Mouse (Mus musculus): ENCODE results near the gene Gemin4.
"Not testable (repeated sequence)": the region's sequence is repeated elsewhere in the genome, so short reads cannot be mapped to it uniquely, and the experiment has no call there.

Gemin4 gene

GRCm38 (mm10) chr11:76216681-76217389 lies 629 bp downstream of the Gemin4 start:
- in situ Hi-C loops (cut with MboI; ENCODE audit: unreplicated experiment in 2 of 2) = no loop called here

- in situ Hi-C loops (cut with MboI; ENCODE audit: unreplicated experiment in 2 of 2) = no loop called here
Measured at GRCm38 (mm10) chr11:76216049-76216540, 1.4 kb downstream of the Gemin4 start.

GRCm38 (mm10) chr11:76215011-76215410 lies 2.5 kb downstream of the Gemin4 start:
- in situ Hi-C loops (cut with MboI; ENCODE audit: unreplicated experiment in 2 of 2) = no loop called here

- in situ Hi-C loops (cut with MboI; ENCODE audit: unreplicated experiment in 2 of 2) = no loop called here
Measured at GRCm38 (mm10) chr11:76213841-76214240, 3.6 kb downstream of the Gemin4 start.

GRCm38 (mm10) chr11:76211595-76211994 lies 5.9 kb downstream of the Gemin4 start:
- in situ Hi-C loops (cut with MboI; ENCODE audit: unreplicated experiment in 2 of 2) = not testable (repeated sequence)

GRCm38 (mm10) chr11:76210228-76210985 lies 7.1 kb downstream of the Gemin4 start:
- in situ Hi-C loops (cut with MboI; ENCODE audit: unreplicated experiment in 2 of 2) = no loop called here

- in situ Hi-C loops (cut with MboI; ENCODE audit: unreplicated experiment in 2 of 2) = no loop called here
Measured at GRCm38 (mm10) chr11:76206793-76207192, 10.7 kb downstream of the Gemin4 start.

- in situ Hi-C loops (cut with MboI; ENCODE audit: unreplicated experiment in 2 of 2) = no loop called here
Measured at GRCm38 (mm10) chr11:76201761-76202674, 15.4 kb downstream of the Gemin4 start.

GRCm38 (mm10) chr11:76196977-76197469 lies 20.4 kb downstream of the Gemin4 start:
- in situ Hi-C loops (cut with MboI; ENCODE audit: unreplicated experiment in 2 of 2) = no loop called here

- in situ Hi-C loops (cut with MboI; ENCODE audit: unreplicated experiment in 2 of 2) = no loop called here
Measured at GRCm38 (mm10) chr11:76196275-76196976, 21.0 kb downstream of the Gemin4 start.

- in situ Hi-C loops (cut with MboI; ENCODE audit: unreplicated experiment in 2 of 2) = loop anchor here in 1 of 2 experiments (5.0 kb wide), 1 partner anchor 220 kb away; the partner anchor contains the start of gene Timm22
Measured at GRCm38 (mm10) chr11:76186908-76187307, 30.6 kb downstream of the Gemin4 start.

- in situ Hi-C loops (cut with MboI; ENCODE audit: unreplicated experiment in 2 of 2) = no loop called here
Measured at GRCm38 (mm10) chr11:76183745-76184144, 33.7 kb downstream of the Gemin4 start.

- in situ Hi-C loops (cut with MboI; ENCODE audit: unreplicated experiment in 2 of 2) = no loop called here
Measured at GRCm38 (mm10) chr11:76180146-76180540, 37.3 kb downstream of the Gemin4 start.

GRCm38 (mm10) chr11:76179495-76180145 lies 37.8 kb downstream of the Gemin4 start, which contains the start of the genes Vps53 and Fam57a:
Gene Vps53 (minus strand): TSS chr11:76179647.
Gene Fam57a (plus strand): TSS chr11:76179671.
- in situ Hi-C loops (cut with MboI; ENCODE audit: unreplicated experiment in 2 of 2) = loop anchor here in 1 of 2 experiments (10.0 kb wide), 1 partner anchor 225 kb away; the partner anchor contains the start of gene Timm22

- in situ Hi-C loops (cut with MboI; ENCODE audit: unreplicated experiment in 2 of 2) = loop anchor here in 1 of 2 experiments (10.0 kb wide), 1 partner anchor 226 kb away; the partner anchor contains the start of gene Timm22
Measured at GRCm38 (mm10) chr11:76178726-76179494, 38.6 kb downstream of the Gemin4 start.

- in situ Hi-C loops (cut with MboI; ENCODE audit: unreplicated experiment in 2 of 2) = loop anchor here (5.0 to 10.0 kb wide), 5 partner anchors 83 to 403 kb away; partner anchors contain the start of gene Timm22 (in 1 of the 2)
Measured at GRCm38 (mm10) chr11:76170207-76170606, 47.3 kb downstream of the Gemin4 start.

GRCm38 (mm10) chr11:76168976-76169375 lies 48.5 kb downstream of the Gemin4 start:
- in situ Hi-C loops (cut with MboI; ENCODE audit: unreplicated experiment in 2 of 2) = loop anchor here (5.0 kb wide), 2 partner anchors 257 to 457 kb away; no protein-coding TSS in a partner anchor
